Mouse (Mus musculus) intestine, postnatal 0 days (tissue): ENCODE data around the gene Cnnm4. TPM values are rescaled to one million over a fixed set of nuclear protein-coding genes. Genes with fewer than 3 reads are reported as not detected.

Source experiments
- ATAC-seq: fragments of 200-750 bp; cut with Nextera tagmentation; 2 replicates; pipeline ENCODE4 v1.8.0; 2017; ENCODE audit warnings: mild to moderate bottlenecking, moderate TSS enrichment, moderate library complexity
- H3K27ac ChIP-seq: fragments of 300-500 bp; sonication (generic); 2 replicates; pipeline ENCODE4 v1.5.1; 2014; ENCODE audit warnings: mild to moderate bottlenecking, low read depth, low read length, moderate library complexity
- H3K27me3 ChIP-seq: fragments of 300-500 bp; sonication (generic); replicated peaks from 2 replicates; pipeline ENCODE4 v1.6.1; 2014; ENCODE audit warnings: low read length, mixed read lengths; ENCODE audit not compliant: control insufficient read depth, insufficient read depth
- H3K36me3 ChIP-seq: fragments of 300-500 bp; sonication (generic); 2 replicates; pipeline ENCODE4 v1.6.1; 2014; ENCODE audit warnings: mild to moderate bottlenecking, moderate library complexity; ENCODE audit not compliant: control insufficient read depth, insufficient read depth
- H3K4me1 ChIP-seq: fragments of 300-500 bp; sonication (generic); replicated peaks from 2 replicates; pipeline ENCODE4 v1.6.1; 2014; ENCODE audit warnings: antibody characterized with exemption, low read length, mixed read lengths; ENCODE audit not compliant: control insufficient read depth, insufficient read depth
- H3K4me2 ChIP-seq: fragments of 300-500 bp; sonication (generic); replicated peaks from 2 replicates; pipeline ENCODE4 v1.6.1; 2014; ENCODE audit warnings: low read depth, mild to moderate bottlenecking, moderate library complexity
- H3K4me3 ChIP-seq: fragments of 300-500 bp; sonication (generic); 2 replicates; pipeline ENCODE4 v1.5.1; 2014; ENCODE audit warnings: low read depth, low read length
- H3K9ac ChIP-seq: fragments of 300-500 bp; sonication (generic); 2 replicates; pipeline ENCODE4 v1.6.1; 2014; ENCODE audit warnings: mild to moderate bottlenecking, low read depth, low read length
- H3K9me3 ChIP-seq: fragments of 300-500 bp; sonication (generic); 2 replicates; pipeline ENCODE4 v1.6.1; 2016; ENCODE audit warnings: mixed run types; ENCODE audit not compliant: control insufficient read depth
- CTCF ChIP-seq: sonication (generic); IDR thresholded peaks from 2 replicates; pipeline ENCODE4 v1.5.1; 2016; ENCODE audit warnings: low read depth, mild to moderate bottlenecking, control low read depth, antibody characterized with exemption, moderate library complexity
- WGBS: fragments of 180-500 bp; shearing (Covaris S2); extraction: QIAGEN DNeasy Blood & Tissue Kit; methylation state at CpG from one replicate; pipeline ENCODE4 v1.1.7; 2014; 5-methylcytosine and 5-hydroxymethylcytosine counted together
- polyA plus RNA-seq: library from polyadenylated mRNA; unstranded; fragments of >200 nt; fragmentation: Nextera tagmentation; extraction: Ambion mirVana; gene quantifications from 2 replicates; pipeline ENCODE4 v1.2.1, GENCODE M21; 2015

Cnnm4 gene
- polyA plus RNA-seq, 1 experiment from 2014 or later, result 18.4 TPM

- H3K36me3 ChIP-seq, result no peaks in the 10 kb centered on the region; the same call in 1 of the 2 replicates
- no peak overlapping the region for H3K4me2 ChIP-seq
- H3K9me3 ChIP-seq, result no peaks in the 10 kb centered on the region
- peaks cover 13% of the 10 kb centered on the region for H3K4me1 ChIP-seq
- no peak overlapping the region for H3K27ac ChIP-seq
- no peak for TF ChIP-seq CTCF
- 19% methylated on average over 2 of the region's 2 CpGs for WGBS
- no peak overlapping the region for H3K9ac ChIP-seq
- H3K4me3 ChIP-seq, result no peak overlapping the region
- H3K27me3 ChIP-seq, result no peaks in the 10 kb centered on the region
- no peak for ATAC-seq
These were observed 1.5 kb upstream of the Cnnm4 start for GRCm38 (mm10) chr1:36469811-36470444.

GRCm38 (mm10) chr1:36472106-36472440, 653 bp downstream of the Cnnm4 start:
- Histone ChIP-seq H3K27ac (0 out of 2 replicates have a peak overlapping the region, but pooled peaks have one; percentile 91), H3K27me3 (no peaks in the 10 kb centered on the region), H3K9ac (peak overlapping the region; percentile 74), H3K4me1 (peaks cover 22% of the 10 kb centered on the region), H3K4me3 (peak overlapping the region; percentile 72), H3K36me3 (no peaks in the 10 kb centered on the region; the same call in 1 of the 2 replicates), H3K9me3 (no peaks in the 10 kb centered on the region), H3K4me2 (peak overlapping the region; percentile 88)
- WGBS, result 8% methylated on average over 18 of the region's 18 CpGs
- peak; percentile 4 for ATAC-seq
- TF ChIP-seq CTCF, result no peak

- ATAC-seq, result no peak
- Histone ChIP-seq H3K4me2 (peak overlapping the region; percentile 88), H3K4me1 (peaks cover 29% of the 10 kb centered on the region), H3K27ac (no peak overlapping the region), H3K27me3 (no peaks in the 10 kb centered on the region), H3K36me3 (no peaks in the 10 kb centered on the region; the same call in 1 of the 2 replicates), H3K4me3 (peak overlapping the region; percentile 72), H3K9me3 (no peaks in the 10 kb centered on the region), H3K9ac (peak overlapping the region; percentile 74)
- TF ChIP-seq CTCF, result no peak
- 33% methylated on average over 10 of the region's 10 CpGs for WGBS
These were observed 1.9 kb downstream of the Cnnm4 start for GRCm38 (mm10) chr1:36473211-36473780.

- Histone ChIP-seq H3K4me2 (peak overlapping the region; percentile 88), H3K27me3 (no peaks in the 10 kb centered on the region), H3K4me1 (peaks cover 29% of the 10 kb centered on the region), H3K36me3 (no peaks in the 10 kb centered on the region; the same call in 1 of the 2 replicates), H3K4me3 (peak overlapping the region; percentile 72), H3K9me3 (no peaks in the 10 kb centered on the region), H3K27ac (peak overlapping the region; percentile 82), H3K9ac (peak overlapping the region; percentile 50)
- no peak for TF ChIP-seq CTCF
- no peak for ATAC-seq
- 25% methylated on average over 3 of the region's 3 CpGs for WGBS
These were observed 3.2 kb downstream of the Cnnm4 start for GRCm38 (mm10) chr1:36474646-36475045.

GRCm38 (mm10) chr1:36475480-36476110, 4.2 kb downstream of the Cnnm4 start:
- peak overlapping the region; percentile 82 for H3K27ac ChIP-seq
- H3K9me3 ChIP-seq, result no peaks in the 10 kb centered on the region
- H3K4me3 ChIP-seq, result peak overlapping the region; percentile 72
- H3K4me1 ChIP-seq, result peaks cover 29% of the 10 kb centered on the region
- peak overlapping the region; percentile 50; the same call in 1 of the 2 replicates for H3K9ac ChIP-seq
- H3K27me3 ChIP-seq, result no peaks in the 10 kb centered on the region
- ATAC-seq, result peak; percentile 60
- no peak; the same call in 1 of the 2 replicates for TF ChIP-seq CTCF
- peaks cover 7% of the 10 kb centered on the region for H3K36me3 ChIP-seq
- H3K4me2 ChIP-seq, result peak overlapping the region; percentile 88
- WGBS, result 22% methylated on average over 8 of the region's 8 CpGs

- TF ChIP-seq CTCF, result no peak
- Histone ChIP-seq H3K9ac (no peak overlapping the region), H3K4me2 (peak overlapping the region; percentile 88), H3K36me3 (peaks cover 7% of the 10 kb centered on the region), H3K27ac (peak overlapping the region; percentile 82), H3K9me3 (no peaks in the 10 kb centered on the region), H3K4me1 (peaks cover 29% of the 10 kb centered on the region), H3K27me3 (no peaks in the 10 kb centered on the region), H3K4me3 (0 out of 2 replicates have a peak overlapping the region, but pooled peaks have one; percentile 72)
- ATAC-seq, result peak; percentile 29
- WGBS, result 27% methylated on average over 7 of the region's 7 CpGs
These were observed 5.0 kb downstream of the Cnnm4 start for GRCm38 (mm10) chr1:36476426-36476825.
